Mouse (Mus musculus): ENCODE measurements at regions not wholly inside any gene's neighbourhood (a gene's known extent, or its start where the extent isn't known, plus 50 kb on each side); places are given as distances from the start of the nearest gene placed in this dataset.

GRCm38 (mm10) chr16:95842766-95843165, 140.9 kb downstream of the Ets2 start:
- DNase-seq (ENCODE audit: low spot score), result no peak

DNA sequence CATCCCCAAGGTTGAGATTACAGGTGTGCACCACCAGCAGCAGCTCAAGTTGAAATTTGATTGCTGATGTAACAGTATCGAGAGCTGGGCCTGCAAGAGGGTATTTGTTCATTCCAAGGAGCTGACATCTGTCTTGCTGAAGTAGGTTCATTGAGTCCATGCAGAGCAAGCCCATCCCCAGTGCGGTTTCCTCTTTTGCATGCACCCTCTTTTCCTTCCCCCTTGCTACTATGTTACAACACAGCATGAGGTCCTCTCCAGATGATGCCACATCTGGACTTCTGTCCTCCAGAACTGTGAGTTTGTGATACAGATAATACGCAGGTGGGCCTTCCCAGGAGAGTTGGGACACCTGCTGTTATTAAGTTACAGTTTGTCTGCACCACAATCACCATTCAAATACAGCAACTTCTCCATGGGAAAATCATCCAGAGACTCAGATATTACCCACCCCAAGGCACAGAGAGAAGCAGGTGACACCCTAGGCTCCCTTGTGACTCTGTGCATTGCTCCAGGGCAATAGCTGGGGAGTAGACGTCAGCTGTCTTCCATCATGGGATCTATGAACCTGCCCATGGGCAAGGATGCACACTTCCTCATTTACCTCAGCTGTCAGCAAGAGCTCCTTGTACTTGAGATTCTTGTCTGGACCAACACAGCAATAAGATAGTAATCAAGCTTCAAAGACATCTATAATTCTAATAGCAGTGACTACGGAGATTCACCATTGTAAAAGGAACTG, 137.8 kb downstream of the Ets2 start:
- DNase-seq (ENCODE audit: low spot score), result no peak

DNA sequence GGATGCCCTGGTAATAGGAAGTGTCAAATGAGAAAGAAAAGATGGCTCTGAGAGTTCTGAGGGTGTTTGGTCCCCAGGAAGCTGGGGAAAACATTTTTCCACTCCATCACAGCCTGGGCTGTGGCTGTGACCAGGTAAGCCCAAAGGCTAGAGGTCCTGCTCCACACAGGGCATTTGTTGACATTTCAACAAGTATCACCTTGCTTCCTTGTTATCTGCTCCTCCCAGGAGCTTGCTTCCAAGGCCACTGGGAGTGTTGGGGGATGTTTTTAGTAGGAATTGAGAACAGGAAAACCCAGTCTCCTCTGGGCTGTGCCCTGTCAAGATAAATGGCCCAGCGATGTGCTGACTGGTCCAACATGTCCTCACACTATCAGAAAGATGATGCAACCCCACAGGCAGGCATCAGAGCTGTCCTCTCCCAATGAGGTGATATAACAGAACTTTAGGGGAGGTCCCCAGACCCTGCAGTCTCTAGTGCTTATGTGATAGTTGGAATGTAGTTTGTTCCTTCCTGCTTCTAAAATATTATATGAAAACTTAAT, 137.1 kb downstream of the Ets2 start:
- no peak for DNase-seq (ENCODE audit: low spot score)

GRCm38 (mm10) chr16:95838478-95838846, 136.6 kb downstream of the Ets2 start:
- DNase-seq (ENCODE audit: low spot score), result no peak

DNA sequence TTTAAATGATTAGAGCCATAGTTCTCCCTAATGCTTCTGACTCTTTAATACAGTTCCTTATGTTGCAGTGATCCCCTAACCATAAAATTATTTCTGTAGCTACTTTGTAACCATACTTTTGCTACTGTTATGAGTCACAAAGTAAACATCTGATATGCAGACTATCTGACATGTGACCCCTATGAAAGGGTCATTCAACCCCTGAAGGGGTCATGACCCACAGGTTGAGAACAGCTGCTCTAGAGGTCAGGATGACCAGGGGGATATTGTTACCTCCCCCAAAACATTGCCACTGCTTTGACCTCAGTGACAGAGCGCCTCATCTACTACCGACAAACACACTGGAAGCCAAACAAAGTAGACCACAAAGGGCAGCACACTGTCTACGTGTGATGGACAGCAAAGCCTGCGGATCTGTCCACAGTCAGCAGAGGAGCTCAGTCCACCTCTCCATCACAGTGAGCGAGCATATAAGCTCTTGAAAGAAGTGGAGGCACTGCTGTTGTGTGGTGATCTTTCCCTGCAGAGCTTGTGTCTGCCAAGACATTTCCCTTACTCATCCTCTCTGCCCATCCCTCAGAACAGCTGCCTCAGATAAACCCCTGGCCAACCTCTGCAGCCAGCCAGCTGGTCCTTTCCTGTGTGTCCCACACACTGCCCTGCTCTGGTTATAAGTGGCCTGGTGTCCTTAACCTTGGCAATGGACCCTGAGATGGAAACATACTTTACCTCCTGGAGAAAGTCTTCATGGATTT, 136.0 kb downstream of the Ets2 start:
- DNase-seq (ENCODE audit: low spot score), result no peak

GRCm38 (mm10) chr16:95835941-95836340, 134.1 kb downstream of the Ets2 start:
- no peak for DNase-seq (ENCODE audit: low spot score)

GRCm38 (mm10) chr16:95834556-95835288, 132.8 kb downstream of the Ets2 start:
- DNase-seq (ENCODE audit: low spot score), result no peak

GRCm38 (mm10) chr16:95833455-95833854, 131.6 kb downstream of the Ets2 start:
- DNase-seq (ENCODE audit: low spot score), result no peak

DNA sequence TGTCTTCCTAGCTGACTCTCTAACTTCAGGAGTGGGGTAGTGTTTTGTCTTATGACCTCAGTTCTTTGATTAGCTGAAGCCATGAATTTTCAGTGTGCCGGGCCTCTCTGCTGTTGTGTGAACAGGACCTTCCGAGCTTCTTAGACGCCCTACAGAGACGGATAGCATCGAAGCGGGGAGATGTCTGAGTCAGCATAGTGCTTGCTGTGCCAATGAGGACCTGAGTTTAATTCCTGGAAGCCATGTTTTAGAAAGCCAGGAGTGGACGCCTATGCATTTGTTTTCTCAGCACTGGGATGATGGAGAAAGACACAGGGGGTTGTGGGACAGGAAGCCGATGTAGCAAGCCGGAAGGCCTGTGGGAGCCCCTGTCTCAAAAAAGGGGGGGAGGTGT, 130.5 kb downstream of the Ets2 start:
- no peak for DNase-seq (ENCODE audit: low spot score)

GRCm38 (mm10) chr16:95831566-95832345, 129.9 kb downstream of the Ets2 start:
- DNase-seq (ENCODE audit: low spot score), result peak; percentile 51

DNA sequence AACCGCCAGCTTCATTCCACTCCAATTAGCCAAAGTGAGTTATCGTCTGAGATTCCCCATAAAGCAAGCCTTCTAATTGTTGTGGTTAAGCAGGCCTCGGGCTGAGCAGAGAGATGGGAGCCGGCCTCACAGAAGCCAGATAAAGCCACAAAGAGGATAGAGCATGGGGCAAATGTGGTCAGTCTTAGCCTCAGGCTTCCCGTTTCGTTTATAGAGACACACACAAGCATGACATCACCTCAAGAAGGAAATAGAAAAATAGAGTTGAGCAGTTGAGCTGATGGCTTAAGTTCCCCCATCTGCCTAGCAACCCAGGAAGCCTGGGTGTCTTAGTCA, 125.5 kb downstream of the Ets2 start:
- no peak for DNase-seq (ENCODE audit: low spot score)

DNA sequence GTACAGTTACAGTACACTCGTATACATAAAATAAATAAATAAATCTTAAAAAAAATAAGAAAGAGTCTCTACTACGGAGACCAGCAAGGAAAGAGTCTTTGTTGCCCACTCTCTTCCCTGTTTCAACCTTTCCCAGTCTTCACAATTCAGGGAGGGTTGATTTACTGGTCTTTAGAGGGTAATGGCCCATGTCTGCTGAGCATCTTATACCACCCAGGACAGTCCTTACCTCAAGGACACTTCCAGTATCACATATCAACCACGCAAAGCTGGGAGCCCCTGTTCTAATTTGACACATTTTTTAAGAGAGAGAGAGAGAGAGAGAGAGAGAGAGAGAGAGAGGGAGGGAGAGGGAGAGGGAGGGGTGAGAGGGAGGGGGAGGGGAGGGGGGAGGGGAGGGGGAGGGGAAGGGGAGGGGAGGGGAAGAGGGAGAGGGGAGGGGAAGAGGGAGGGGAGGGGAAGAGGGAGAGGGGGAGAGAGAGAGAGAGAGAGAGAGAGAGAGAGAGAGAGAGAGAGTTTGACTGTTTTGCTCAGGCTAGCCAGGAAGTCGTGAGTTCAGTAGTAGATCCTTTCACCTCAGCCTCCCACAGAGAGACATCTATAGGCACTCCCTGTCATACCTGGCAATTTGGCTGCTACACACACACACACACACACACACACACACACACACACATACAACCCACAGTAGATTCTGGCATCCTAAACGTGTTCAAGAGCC, 125.0 kb downstream of the Ets2 start:
- DNase-seq (ENCODE audit: low spot score), result no peak

DNA sequence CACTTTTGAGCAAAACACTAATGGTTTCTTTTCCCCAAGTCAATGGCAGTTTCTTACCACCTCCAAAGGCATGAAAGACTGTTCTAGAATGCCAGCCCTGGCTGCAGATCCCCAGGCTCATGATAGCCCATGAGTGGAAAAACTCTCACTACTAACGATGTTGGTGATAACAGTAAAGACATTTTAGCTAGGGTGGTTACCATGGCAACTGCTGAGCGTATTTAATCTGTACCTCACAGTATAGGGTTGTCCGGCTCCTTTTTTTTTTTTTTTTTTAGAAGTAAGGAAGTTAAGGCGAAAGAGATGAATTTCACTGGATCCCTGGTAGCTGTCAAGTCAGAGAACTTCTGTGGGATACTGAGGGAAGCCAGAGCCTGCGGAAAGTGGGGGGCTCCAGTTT, 123.8 kb downstream of the Ets2 start:
- DNase-seq (ENCODE audit: low spot score), result no peak

DNA sequence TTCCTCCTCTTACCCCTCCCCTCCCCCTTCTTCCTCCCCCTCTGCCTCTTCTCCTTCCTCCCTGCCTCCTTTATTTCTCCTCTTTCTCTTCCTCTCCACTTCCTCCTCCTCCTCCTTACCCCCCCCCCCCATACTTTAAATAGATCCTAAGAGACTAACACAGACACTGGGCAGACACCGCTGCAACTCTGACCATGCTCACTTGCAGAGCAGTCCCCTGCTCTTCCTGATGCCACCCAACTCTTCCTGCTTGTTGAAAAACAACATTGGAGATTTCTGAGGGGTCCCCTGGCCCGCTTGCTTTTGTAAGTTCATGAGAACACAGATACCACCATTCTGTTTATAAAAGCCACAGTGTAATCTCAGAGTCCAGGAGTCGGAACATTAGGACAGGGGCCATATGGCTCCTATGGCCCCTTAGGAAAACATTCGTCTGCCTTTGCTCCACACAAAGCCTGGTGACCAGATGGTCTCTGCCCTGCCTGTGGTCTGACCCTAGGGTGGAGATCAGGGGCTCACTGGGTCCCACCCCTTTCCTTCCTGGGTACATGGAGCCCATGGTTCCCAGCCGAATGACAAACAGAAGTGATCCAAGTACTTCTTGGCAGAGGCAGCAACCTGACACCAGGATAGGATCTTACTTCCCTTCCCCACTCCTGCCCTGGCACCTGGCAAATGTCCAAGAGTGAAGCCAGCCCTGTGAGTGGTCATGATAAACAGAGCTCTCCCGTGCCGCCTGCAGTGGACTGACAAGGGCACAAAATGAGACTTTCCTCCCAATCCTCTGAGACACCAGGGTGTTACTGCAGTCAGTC, 123.1 kb downstream of the Ets2 start:
- DNase-seq (ENCODE audit: low spot score), result peak; percentile 64

GRCm38 (mm10) chr16:95823803-95824202, 121.9 kb downstream of the Ets2 start:
- DNase-seq (ENCODE audit: low spot score), result no peak

GRCm38 (mm10) chr16:95821080-95821479, 119.2 kb downstream of the Ets2 start:
- DNase-seq (ENCODE audit: low spot score), result no peak

DNA sequence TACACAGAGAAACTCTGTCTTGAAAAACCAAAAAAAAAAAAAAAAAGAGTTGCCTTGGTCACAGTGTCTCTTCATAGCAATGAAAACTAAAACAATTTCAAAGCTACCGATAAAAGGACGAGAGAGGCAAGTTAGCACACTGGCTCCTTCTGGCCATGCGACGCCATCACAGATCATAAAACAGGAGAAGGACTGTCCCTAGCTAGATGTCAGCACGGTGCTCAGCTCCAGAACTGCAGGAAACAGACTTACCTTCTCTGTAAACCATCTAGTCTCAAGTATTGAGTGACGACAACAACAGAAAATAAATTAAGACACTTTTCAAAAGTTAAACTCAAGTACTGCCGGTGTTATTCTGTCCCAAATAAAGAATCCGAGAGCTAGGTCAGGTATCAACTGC, 118.7 kb downstream of the Ets2 start:
- DNase-seq (ENCODE audit: low spot score), result no peak

DNA sequence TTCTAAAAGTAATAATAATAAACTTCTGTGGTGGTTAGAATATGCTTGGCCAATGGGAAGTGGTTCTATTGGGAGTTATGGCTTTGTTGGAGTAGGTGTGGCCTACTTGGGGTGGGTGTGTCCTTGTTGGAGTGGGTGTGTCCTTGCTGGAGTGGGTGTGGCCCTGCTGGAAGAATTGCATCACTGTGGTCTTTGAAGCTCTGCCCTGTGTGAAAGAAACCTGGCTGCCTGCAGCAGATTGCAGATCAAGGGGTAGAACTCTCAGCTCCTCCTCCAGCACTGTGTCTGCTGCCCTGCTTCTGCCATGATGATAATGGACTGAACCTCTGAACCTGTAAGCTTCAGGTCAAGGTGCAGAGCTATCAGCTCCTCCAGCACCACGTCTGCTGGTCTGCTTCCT, 118.1 kb downstream of the Ets2 start:
- DNase-seq (ENCODE audit: low spot score), result no peak

GRCm38 (mm10) chr16:95815966-95816365, 114.1 kb downstream of the Ets2 start:
- no peak for DNase-seq (ENCODE audit: low spot score)

DNA sequence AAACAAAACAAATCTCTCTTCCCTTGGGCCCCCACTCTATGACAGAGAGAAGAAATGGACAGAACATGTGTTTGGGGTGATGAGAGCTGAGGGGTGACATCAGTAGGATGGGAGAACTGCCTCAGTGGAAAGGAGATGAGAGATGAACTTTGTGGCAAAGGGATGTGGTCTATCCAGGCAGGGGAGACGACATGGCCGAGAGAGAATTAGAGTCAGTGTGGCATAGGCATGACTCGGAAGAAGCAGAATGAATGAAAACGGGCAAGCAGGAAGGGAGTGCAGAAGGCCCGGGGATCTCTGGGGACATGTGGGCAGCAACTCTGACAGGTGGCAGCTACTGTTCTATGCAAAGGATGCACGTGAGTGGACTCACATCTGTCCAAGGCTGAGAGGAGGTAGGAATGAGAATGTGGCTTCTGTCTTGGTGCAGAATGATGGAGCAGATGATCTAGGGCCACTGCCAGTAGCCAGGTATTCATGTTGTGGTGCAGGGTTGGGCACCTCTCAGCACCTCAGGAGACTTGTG, 113.4 kb downstream of the Ets2 start:
- no peak for DNase-seq (ENCODE audit: low spot score)
